Mouse (Mus musculus) right cerebral cortex, postnatal 10 days (tissue): Measurements from ENCODE around the gene Irak3.

Source experiments
- DNase-seq, 2 experiments: peaks; one replicate each; pipeline ENCODE4 v3.0.0; 2021; ENCODE audit warnings: low spot score in 2 of 2

The Irak3 gene

GRCm38 (mm10) chr10:120204591-120205210 is 2.8 kb upstream of the Irak3 start:
- DNase-seq = no peak

DNA sequence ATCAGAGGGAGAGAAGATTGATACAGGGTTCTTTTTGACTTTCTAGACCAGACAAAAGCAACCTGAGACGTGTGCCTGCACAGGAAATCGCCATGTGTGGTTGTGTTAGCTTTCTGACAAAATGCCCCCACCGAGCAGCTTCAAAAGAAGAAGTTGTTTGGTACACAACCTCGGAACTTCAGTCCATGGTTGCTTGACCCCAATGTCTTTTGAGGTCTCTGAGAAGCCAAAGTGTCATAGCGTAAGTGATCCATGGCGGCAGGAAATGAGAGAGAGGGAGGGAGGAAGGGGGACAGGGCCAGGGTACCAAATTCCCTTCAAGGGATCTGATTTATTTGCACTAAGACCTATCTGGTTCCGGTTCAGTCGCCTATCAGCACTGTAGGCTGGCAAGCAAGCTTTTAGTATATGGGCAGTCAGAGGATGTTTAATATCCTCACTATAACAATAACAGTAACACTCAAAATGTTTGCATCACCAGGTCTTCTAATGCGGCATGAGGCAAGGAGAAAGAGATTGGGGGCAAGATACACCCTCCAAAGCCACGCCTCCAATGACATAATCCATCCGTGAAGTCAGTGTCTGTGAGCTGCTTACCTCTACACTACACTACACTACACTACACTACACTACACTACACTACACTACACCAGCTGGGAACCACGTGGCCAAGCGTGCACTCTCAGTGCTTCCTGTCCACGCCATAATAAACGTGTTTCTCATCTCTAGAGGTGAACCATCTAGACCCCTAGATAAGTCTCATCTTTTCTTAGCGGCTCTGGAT is 729 bp upstream of the Irak3 start:
- no peak for DNase-seq

DNA sequence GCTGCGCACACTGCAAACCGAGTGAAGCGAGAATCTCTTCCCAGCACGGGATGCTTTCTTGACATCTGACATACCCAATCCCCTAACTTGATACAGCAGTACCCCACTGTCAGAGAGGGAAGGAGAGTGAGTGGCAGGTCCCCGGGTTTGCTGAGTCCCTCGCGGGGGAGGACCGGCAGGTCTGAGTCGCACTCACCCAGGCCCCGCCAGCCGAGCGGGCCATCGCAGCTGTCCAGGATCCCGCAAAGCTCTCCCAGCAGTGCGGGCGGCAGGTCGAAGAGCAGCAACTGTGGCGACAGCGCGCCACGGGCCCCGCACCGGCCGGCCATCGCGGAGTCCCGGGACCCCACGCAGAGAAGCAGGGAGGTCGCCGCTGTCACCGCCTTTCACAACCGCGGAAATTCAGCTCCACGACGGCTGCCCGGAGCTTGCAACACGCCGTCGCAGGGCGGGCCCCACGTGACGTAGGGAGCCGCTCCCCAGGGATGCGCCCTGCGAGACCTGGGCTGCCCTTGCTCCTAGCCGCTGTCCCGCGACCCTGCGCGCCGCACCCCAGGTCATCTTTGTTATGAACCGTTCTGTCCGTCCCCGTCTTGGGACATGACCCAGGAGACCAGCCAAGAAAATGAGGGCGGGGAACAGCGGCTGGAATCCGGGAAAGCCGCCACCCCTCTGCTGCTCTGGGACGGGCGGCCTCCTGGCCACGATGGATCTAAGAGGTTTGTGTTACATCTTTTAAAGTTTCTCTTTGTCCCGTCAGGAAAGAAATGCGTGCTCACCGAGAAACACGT is 604 bp downstream of the Irak3 start, which contains the start of gene Tmbim4:
Gene Tmbim4, plus strand, starts transcription at position 460 of the 791 bp plus-strand sequence.
- DNase-seq = peak in 1 of 2 experiments; percentile 40

DNA sequence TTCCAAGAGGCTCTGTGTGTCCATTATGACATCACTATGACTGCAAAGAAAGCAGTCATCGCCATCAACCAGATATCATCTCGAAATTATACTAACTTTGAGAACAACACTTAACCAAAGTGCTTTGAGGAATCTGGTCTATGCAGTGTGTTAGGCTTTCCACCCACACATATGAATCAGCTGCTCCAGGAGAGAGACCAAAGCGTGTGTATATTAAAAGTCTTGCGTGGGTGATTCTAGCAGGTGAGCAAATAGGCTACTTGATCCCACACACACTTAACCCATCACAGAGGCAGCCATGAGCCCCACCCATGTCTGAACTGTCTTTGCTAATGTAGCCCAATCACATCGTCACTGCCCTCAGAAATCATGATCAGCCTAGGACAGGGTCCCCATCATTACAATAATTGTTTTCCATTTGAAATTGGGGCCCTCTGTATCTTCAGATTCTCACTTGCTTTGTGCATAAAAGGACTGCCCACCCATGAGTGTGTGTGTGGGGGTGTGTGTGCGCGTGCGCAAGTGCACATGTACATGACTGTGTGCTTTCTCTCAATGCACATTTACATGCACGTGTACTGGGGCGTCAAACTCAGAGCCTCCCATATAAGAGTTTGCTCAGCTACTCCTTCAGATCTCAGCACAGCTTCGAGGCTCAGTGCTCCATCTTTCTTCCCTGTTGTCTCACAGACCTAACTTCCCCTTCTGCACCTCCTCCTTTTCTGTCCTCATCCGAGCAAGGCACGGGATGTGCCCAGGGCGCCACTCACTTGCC is 4.7 kb downstream of the Irak3 start:
- no peak for DNase-seq

DNA sequence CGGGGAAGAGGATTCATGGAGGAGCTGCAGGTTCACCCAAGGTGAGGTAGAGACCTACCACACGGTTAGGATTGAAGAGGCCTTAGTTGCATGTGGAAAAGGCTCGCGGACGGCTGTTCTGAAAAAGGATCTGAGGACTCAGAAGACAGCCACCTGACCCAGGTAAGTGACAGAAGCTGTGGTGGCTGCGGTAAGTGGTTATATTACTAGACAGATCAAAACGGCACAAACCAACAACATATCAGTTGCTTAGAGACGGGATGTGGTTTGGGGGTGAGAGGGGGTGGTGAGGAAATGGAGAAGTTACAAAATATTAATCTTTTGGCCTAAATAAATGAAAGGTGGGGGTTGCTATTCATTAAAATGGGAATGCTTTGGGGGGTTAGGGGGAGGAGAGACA is 8.7 kb downstream of the Irak3 start:
- no peak for DNase-seq

GRCm38 (mm10) chr10:120192278-120192677 is 9.7 kb downstream of the Irak3 start:
- no peak for DNase-seq

- no peak for DNase-seq
Observed at GRCm38 (mm10) chr10:120191165-120191564, 10.8 kb downstream of the Irak3 start.

DNA sequence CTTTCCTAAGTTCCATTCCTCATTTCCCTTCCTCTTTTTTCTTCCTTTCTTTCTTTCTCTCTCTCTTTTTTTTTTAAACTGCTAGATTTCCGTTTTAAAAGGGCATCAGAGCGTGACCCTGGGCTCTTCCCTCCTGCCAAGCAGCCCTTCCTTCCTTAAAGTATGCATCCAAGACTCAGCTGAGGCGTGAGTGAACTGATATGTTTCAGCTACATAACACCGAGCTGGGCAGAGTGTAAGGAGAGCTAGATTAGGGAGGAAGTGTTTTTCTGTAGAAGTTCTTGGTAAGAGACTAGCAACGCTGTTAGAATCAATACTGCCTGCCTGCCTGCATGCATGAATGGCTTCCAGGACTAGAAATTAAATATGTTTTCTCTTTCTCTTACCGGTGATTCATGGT is 12.1 kb downstream of the Irak3 start:
- DNase-seq = no peak

DNA sequence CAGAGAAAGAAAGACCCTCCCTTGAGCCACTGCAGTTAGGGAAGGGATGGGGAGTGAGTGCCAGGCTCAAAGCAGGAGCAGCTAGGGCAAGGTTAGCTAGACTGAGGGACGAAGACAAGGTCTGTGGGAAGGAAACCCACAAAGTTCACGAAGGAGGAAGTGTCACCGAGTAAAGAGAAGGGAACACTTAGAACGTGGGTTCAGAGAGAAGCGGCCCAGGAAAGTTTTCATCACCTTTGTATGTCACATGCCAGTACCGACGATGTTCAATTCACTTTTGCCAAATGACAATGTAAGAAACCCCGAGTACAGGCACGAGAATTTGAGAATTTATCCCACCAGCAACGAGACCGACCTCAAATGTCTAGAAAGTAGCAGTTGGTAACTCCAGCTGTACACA is 12.7 kb downstream of the Irak3 start:
- DNase-seq = no peak

- no peak for DNase-seq
Observed at GRCm38 (mm10) chr10:120188513-120188912, 13.4 kb downstream of the Irak3 start.

DNA sequence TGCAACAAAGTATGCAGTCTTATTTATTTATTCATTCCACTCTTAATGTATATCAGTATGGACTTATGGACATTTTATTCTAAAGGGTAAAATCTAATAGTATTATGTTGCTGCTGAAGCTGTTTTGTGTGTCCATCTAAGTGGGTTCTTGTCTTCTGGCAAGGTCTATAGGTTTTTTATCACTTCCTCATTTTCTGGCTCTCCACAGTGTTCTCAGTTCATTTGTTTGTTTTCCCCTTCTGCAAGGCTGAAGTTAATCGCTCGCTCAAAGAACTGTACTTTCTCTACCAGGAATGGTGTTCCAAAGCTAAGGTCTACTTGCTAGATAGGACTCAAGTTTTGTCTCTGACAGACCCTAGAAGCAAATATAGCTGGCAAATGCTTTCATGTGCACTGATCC is 18.6 kb downstream of the Irak3 start:
- no peak for DNase-seq

- DNase-seq = no peak
Observed at GRCm38 (mm10) chr10:120182887-120183286, 19.0 kb downstream of the Irak3 start.

DNA sequence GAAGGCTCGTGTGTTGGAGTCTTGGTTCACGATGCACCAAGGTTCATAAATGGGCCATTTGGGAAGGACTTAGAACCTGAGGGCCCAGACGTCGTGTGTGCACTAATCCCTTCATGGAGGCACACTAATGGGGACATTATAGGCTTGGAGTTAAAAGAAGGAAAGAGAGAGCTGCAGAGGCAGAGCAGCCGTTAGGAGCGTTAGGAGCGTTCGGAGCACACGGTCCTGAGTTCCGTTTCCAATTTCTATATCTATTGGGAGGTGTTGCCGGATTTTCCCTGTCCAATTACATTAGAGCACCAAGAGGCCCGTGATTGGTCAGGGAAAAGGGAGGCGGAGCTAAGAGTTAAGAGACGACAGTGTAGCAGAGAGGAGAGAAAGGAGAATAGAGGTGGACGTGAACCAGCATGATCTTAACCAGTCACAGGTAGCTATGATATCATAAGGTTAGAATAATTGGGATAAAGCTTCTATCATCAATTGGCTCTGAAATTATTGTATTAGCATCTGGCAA is 27.7 kb downstream of the Irak3 start:
- DNase-seq = no peak

DNA sequence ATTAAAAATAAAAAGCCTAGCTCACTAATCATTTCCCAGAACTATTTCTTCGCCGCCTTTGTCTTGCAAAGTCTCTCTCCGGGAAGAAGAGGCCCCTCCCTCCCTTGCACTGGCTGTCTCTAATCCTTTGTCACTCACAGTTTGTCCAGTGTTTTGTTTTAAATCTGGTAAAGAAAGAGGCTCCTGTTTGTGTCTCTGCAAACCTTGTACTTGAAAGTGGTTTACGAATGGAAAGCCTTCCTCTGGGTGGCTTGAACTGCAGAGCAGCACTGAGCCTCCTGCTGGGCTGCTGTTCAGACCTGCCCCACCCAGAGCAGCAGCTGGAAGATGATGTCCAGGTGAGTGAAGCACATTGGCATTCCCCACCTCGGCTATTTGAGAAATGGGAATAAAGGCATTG is 30.6 kb downstream of the Irak3 start:
- no peak for DNase-seq

- no peak for DNase-seq
Observed at GRCm38 (mm10) chr10:120170277-120170676, 31.7 kb downstream of the Irak3 start.

DNA sequence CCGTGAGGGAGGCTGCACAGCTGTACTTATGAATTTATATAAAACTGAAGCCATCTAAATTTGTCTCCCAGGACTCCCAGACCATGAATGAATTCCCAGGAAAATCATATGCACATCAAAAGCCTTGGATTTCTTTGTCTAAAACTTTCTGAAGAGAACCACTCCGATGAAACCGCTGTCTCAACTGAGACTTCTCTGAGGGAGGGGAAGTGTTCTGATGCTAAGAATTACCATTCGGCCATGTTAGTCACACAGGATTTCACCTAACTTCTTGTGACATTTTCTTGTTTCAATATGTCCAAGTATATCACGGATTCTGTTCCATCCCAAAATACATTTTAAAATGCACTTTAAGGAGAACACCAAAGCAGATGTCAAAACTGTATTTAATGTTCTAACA is 32.1 kb downstream of the Irak3 start:
- no peak for DNase-seq

DNA sequence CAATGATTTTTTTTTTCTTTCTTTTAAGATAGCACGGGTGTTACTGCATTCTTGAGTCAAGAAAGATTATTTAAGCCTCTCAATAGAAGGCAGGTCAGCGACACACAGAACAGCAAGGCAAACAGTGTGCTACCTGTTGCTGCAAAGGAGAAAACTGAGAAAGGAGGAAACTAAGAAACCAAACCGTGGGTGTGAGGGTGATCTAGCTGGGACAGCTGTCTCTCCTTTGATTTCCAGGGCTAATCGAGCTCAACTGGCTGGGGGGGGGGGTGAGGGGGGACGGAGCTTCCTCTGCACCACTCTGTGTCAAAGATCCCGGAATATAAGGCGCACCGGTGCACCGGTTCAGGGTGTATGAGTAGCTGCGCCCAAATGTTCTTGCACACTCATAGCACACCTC is 32.9 kb downstream of the Irak3 start:
- no peak for DNase-seq

- no peak for DNase-seq
Observed at GRCm38 (mm10) chr10:120168070-120168469, 33.9 kb downstream of the Irak3 start.

DNA sequence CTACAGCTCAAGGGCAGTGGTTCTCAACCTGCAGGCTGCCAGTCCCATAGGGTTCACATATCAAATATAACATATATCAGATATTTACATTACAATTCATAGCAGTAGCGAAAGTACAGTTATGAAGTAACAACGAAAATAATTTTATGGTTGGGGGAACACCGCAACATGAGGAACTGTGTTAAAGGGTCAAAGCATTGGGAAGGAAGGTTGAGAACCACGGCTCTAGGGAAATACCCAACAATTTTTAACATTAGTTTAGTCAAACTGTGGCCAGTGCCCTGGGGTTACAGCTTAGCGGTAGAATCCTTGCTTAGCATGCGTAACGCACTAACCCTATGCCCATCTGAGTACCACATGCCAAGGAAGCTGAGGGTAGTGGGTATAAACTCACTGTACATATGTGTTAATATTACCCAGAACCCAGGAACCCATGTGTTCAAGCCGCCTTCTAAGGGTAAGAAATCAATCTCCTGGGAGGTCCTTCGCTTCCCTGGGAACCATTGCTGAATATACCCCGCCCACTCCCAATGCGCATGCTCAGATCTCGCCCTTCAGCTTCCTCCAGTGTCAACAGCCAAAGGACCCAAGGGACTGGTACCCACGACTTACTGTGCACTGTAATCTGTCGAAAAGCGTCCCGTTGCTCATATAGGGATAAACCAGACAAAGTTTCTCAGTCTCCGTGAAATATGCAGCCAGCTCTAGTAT is 36.0 kb downstream of the Irak3 start:
- DNase-seq = no peak

DNA sequence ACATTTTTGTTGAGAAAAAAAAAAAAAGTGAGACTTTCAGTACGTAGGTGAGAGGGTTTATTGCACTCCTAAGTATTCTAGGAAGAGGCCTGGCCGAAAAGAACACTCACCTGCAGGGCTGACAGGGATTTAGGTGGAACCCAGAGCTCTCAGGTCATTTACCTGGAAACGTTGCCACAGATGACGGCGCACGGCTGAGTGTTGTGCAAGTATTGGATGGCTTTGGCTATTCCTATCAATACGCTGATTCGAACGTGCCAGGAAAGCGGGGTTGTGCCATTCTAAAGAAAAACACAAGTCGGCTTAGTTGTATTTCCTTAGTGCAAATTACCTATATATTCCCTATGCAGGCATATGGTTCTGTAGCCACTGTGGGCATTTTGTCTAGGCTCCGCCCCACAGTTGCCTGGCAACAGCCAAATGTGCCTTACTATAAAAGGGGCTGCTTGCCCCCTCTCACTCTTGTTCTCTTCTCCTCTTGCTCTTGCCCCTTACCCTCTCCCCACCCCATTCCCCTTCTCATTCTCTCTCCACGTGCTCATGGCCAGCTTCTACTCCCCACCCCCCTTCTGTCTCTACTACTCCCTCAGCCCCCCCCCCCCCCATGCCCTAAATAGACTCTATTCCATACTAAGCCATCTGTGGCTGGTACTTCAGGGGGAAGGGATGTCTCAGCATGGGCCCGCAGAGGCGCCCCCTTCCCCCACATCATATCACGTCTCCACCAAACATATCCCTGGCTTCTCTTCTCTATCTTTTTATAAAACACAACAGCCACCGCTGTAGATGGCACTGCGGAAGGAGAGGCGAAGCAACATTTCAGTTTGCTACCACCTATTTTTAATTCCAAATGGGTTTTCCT is 36.8 kb downstream of the Irak3 start:
- peak; percentile 41 to 52 for DNase-seq
